Mouse (Mus musculus) neural tube, embryonic 15.5 days (tissue): Measurements from ENCODE around the gene Foxp4. TPM values are rescaled to one million over a fixed set of nuclear protein-coding genes. Genes with fewer than 3 reads are reported as not detected.

Experiments
- ATAC-seq: fragments of 200-750 bp; cut with Nextera tagmentation; 2 replicates; pipeline ENCODE4 v1.8.0; 2017; ENCODE audit warnings: mild to moderate bottlenecking, moderate TSS enrichment, moderate library complexity; ENCODE audit not compliant: low FRiP score
- H3K27ac ChIP-seq: fragments of 300-500 bp; sonication (generic); replicated peaks from 2 replicates; pipeline ENCODE4 v1.5.1; 2015; ENCODE audit warnings: mild to moderate bottlenecking, inconsistent platforms
- H3K27me3 ChIP-seq: fragments of 300-500 bp; sonication (generic); replicated peaks from 2 replicates; pipeline ENCODE4 v1.6.1; 2015; ENCODE audit warnings: inconsistent platforms
- H3K36me3 ChIP-seq: fragments of 300-500 bp; sonication (generic); 2 replicates; pipeline ENCODE4 v1.6.1; 2015; ENCODE audit warnings: inconsistent platforms
- H3K4me1 ChIP-seq: fragments of 300-500 bp; sonication (generic); 2 replicates; pipeline ENCODE4 v1.6.1; 2015; ENCODE audit warnings: inconsistent platforms
- H3K4me2 ChIP-seq: fragments of 300-500 bp; sonication (generic); 2 replicates; pipeline ENCODE4 v1.6.1; 2015; ENCODE audit warnings: inconsistent platforms, mild to moderate bottlenecking, moderate library complexity
- H3K4me3 ChIP-seq: fragments of 300-500 bp; sonication (generic); replicated peaks from 2 replicates; pipeline ENCODE4 v1.5.1; 2015; ENCODE audit warnings: mild to moderate bottlenecking, inconsistent platforms
- H3K9ac ChIP-seq: fragments of 300-500 bp; sonication (generic); replicated peaks from 2 replicates; pipeline ENCODE4 v1.6.1; 2015; ENCODE audit warnings: mild to moderate bottlenecking, inconsistent platforms
- H3K9me3 ChIP-seq: fragments of 300-500 bp; sonication (generic); replicated peaks from 2 replicates; pipeline ENCODE4 v1.6.1; 2016; ENCODE audit warnings: inconsistent platforms
- WGBS: fragments of 180-500 bp; shearing (Covaris S2); methylation state at CpG from one replicate; pipeline ENCODE4 v1.1.7; 2015; ENCODE audit warnings: mixed read lengths; 5-methylcytosine and 5-hydroxymethylcytosine counted together
- polyA plus RNA-seq: library from polyadenylated mRNA; unstranded; fragments of >200 nt; fragmentation: Nextera tagmentation; extraction: Ambion mirVana; gene quantifications from 2 replicates; pipeline ENCODE4 v1.2.1, GENCODE M21; 2015

Gene Foxp4
- polyA plus RNA-seq, 1 experiment from 2014 or later: 31.9 TPM

DNA sequence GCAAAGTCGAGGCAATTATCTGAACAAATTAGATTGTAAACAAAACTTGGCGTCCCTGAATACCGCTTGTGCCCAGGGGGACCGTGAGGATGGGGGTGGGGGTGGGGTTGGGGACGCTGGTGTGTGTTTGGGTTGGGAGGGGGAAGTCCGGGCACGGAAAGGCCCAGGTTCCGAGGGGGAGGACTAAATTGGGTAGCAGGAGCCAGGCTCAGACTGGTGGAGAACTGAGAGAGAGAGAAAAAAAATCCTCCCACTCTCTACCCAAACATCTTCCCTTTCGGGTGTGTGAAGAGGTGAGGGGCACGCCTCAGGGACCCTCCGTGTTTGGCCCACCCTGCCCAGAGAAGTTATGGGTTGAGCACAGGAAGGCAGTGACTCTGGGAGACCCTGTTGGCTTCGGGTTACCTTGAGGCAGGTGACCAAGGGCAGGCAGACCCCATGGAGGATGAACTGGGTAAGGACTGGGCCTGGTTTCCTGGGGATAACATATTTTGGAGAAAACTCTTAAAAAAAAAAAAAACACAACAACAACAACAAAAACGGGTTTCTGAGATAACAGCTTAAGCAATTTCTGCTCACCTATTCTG is 988 bp upstream of the Foxp4 start:
- Histone ChIP-seq H3K27ac (peak overlapping the region; percentile 85; the same call in 1 of the 2 replicates), H3K27me3 (peaks cover 39% of the 10 kb centered on the region), H3K36me3 (no peaks in the 10 kb centered on the region), H3K4me1 (peaks cover 40% of the 10 kb centered on the region), H3K4me2 (peak overlapping the region; percentile 99), H3K9me3 (no peaks in the 10 kb centered on the region), H3K9ac (peak overlapping the region; percentile 24; the same call in 1 of the 2 replicates), H3K4me3 (peak overlapping the region; percentile 77)
- 2% methylated on average over 13 of the region's 13 CpGs for WGBS
- no peak for ATAC-seq

GRCm38 (mm10) chr17:47923678-47924382 is 615 bp downstream of the Foxp4 start:
- WGBS: under 1% methylated on average over 59 of the region's 65 CpGs
- Histone ChIP-seq H3K9ac (peak overlapping the region; percentile 72), H3K27me3 (peaks cover 55% of the 10 kb centered on the region), H3K4me3 (peak overlapping the region; percentile 77), H3K4me1 (peaks cover 51% of the 10 kb centered on the region), H3K36me3 (no peaks in the 10 kb centered on the region), H3K4me2 (peak overlapping the region; percentile 99), H3K9me3 (no peaks in the 10 kb centered on the region), H3K27ac (peak overlapping the region; percentile 85)
- peak; percentile 60 for ATAC-seq

- Histone ChIP-seq H3K27me3 (peaks cover 59% of the 10 kb centered on the region), H3K4me2 (peak overlapping the region; percentile 99), H3K4me1 (peaks cover 52% of the 10 kb centered on the region), H3K4me3 (peak overlapping the region; percentile 77), H3K9me3 (no peaks in the 10 kb centered on the region), H3K36me3 (no peaks in the 10 kb centered on the region), H3K27ac (no peak overlapping the region), H3K9ac (peak overlapping the region; percentile 72; the same call in 1 of the 2 replicates)
- ATAC-seq: no peak
- WGBS: under 1% methylated on average over 28 of the region's 28 CpGs
These were observed 1.3 kb downstream of the Foxp4 start for GRCm38 (mm10) chr17:47923011-47923677.

GRCm38 (mm10) chr17:47922579-47922978 is 1.9 kb downstream of the Foxp4 start:
- H3K9ac ChIP-seq: peak overlapping the region; percentile 30; the same call in 1 of the 2 replicates
- 1% methylated on average over 24 of the region's 24 CpGs for WGBS
- no peak overlapping the region for H3K27ac ChIP-seq
- no peak for ATAC-seq
- no peaks in the 10 kb centered on the region for H3K9me3 ChIP-seq
- H3K4me1 ChIP-seq: peaks cover 52% of the 10 kb centered on the region
- H3K36me3 ChIP-seq: no peaks in the 10 kb centered on the region
- H3K4me2 ChIP-seq: peak overlapping the region; percentile 99
- peaks cover 62% of the 10 kb centered on the region for H3K27me3 ChIP-seq
- peak overlapping the region; percentile 77 for H3K4me3 ChIP-seq

GRCm38 (mm10) chr17:47922116-47922515 is 2.3 kb downstream of the Foxp4 start:
- peaks cover 63% of the 10 kb centered on the region for H3K27me3 ChIP-seq
- peak overlapping the region; percentile 99 for H3K4me2 ChIP-seq
- H3K9me3 ChIP-seq: no peaks in the 10 kb centered on the region
- H3K9ac ChIP-seq: peak overlapping the region; percentile 30; the same call in 1 of the 2 replicates
- no peaks in the 10 kb centered on the region for H3K36me3 ChIP-seq
- peak overlapping the region; percentile 77 for H3K4me3 ChIP-seq
- H3K4me1 ChIP-seq: peaks cover 52% of the 10 kb centered on the region
- WGBS: 3% methylated on average over 21 of the region's 21 CpGs
- H3K27ac ChIP-seq: no peak overlapping the region
- ATAC-seq: no peak

DNA sequence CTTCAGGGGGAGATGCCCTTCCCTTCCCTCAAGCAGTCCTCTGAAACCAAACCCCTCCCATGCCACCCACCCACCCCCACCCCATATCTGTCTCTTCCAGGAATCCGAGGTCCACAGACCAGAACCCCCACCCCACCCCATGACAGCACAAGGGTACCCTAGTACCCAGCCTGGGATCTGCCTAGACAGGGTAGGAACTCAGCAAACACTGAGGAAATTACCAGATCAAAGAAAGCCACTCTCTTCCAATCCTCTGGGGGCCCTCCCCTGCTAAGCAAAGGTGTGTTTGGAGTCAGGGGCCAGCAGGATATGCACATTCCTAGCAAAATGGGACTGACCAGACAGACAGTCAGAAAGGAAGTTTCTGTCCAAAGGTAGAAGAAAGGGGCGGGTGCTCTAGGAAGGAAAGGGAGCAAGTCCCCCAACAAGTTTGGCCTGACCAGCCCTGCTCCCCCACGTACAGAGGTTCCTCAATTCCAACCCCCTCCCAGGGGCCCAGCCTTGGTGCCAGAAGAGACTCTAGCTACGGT is 3.2 kb downstream of the Foxp4 start:
- WGBS: 50% methylated on average over 4 of the region's 4 CpGs
- no peak for ATAC-seq
- Histone ChIP-seq H3K9ac (no peak overlapping the region), H3K4me1 (peaks cover 52% of the 10 kb centered on the region), H3K36me3 (no peaks in the 10 kb centered on the region), H3K27ac (no peak overlapping the region), H3K4me3 (peak overlapping the region; percentile 77; the same call in 1 of the 2 replicates), H3K4me2 (peak overlapping the region; percentile 99), H3K27me3 (peaks cover 65% of the 10 kb centered on the region), H3K9me3 (no peaks in the 10 kb centered on the region)

- no peaks in the 10 kb centered on the region for H3K36me3 ChIP-seq
- H3K4me1 ChIP-seq: peaks cover 52% of the 10 kb centered on the region
- no peak overlapping the region for H3K9ac ChIP-seq
- 0 out of 2 replicates have a peak overlapping the region, but pooled peaks have one; percentile 11 for H3K4me2 ChIP-seq
- WGBS: 35% methylated on average over 5 of the region's 5 CpGs
- no peaks in the 10 kb centered on the region for H3K9me3 ChIP-seq
- no peak overlapping the region for H3K4me3 ChIP-seq
- no peak for ATAC-seq
- H3K27me3 ChIP-seq: peaks cover 69% of the 10 kb centered on the region
- no peak overlapping the region for H3K27ac ChIP-seq
These were observed 4.6 kb downstream of the Foxp4 start for GRCm38 (mm10) chr17:47919826-47920225.

- Histone ChIP-seq H3K36me3 (no peaks in the 10 kb centered on the region), H3K4me3 (no peak overlapping the region), H3K4me1 (peaks cover 43% of the 10 kb centered on the region), H3K27me3 (peaks cover 76% of the 10 kb centered on the region), H3K9me3 (no peaks in the 10 kb centered on the region), H3K4me2 (no peak overlapping the region), H3K9ac (no peak overlapping the region), H3K27ac (no peak overlapping the region)
- ATAC-seq: no peak
- 90% methylated on average over 5 of the region's 5 CpGs for WGBS
These were observed 6.5 kb downstream of the Foxp4 start for GRCm38 (mm10) chr17:47917907-47918306.

- no peak overlapping the region for H3K9ac ChIP-seq
- no peak overlapping the region for H3K27ac ChIP-seq
- H3K4me2 ChIP-seq: no peak overlapping the region
- H3K36me3 ChIP-seq: no peaks in the 10 kb centered on the region
- H3K27me3 ChIP-seq: peaks cover 80% of the 10 kb centered on the region
- no peak for ATAC-seq
- H3K4me3 ChIP-seq: no peak overlapping the region
- peaks cover 36% of the 10 kb centered on the region for H3K4me1 ChIP-seq
- no peaks in the 10 kb centered on the region for H3K9me3 ChIP-seq
- 92% methylated on average over 3 of the region's 3 CpGs for WGBS
These were observed 7.2 kb downstream of the Foxp4 start for GRCm38 (mm10) chr17:47917212-47917611.

DNA sequence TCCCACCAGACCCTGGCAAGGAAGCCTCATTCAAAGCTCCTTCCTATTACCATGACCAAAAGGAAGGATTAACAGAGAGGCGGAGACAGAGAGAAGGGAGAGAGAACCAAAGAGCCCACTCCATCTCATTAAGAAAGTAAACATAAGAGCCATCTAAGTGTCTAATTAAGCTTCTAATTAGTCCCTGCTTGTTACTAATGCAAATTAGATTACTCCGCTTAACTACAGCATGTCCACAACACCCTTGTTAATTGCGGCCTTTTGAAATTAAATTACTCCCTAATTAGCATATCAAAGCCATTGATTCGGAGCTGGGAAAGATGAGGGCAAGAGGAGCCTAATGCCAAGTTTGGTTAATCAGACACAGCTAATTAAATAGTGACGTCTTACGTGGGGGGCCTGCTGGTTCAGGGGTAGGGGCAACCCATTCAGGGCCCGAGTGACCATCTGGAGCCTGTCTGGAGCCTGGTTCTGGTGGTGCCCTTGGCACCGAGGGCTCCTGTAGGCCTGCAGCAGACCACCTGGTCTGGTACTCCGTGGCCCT is 9.7 kb downstream of the Foxp4 start:
- H3K9me3 ChIP-seq: no peaks in the 10 kb centered on the region
- no peak overlapping the region for H3K27ac ChIP-seq
- no peak overlapping the region for H3K9ac ChIP-seq
- peaks cover 74% of the 10 kb centered on the region for H3K27me3 ChIP-seq
- ATAC-seq: peak; percentile 42
- 11% methylated on average over 9 of the region's 9 CpGs for WGBS
- no peaks in the 10 kb centered on the region for H3K36me3 ChIP-seq
- H3K4me3 ChIP-seq: no peak overlapping the region
- H3K4me2 ChIP-seq: no peak overlapping the region
- H3K4me1 ChIP-seq: peaks cover 28% of the 10 kb centered on the region
